9 mouse cellular contexts compared by ENCODE assay signal in genomic region chr6:117646628-117647027, GRCm38 (mm10).
DNase-seq lines count a peak whose midpoint lies in the region; TF ChIP-seq lines count a peak whose summit lies in the region.
"Had no signal": no experiment of that assay in that cellular context is flagged by ENCODE, and none has a peak within 500 bp of the region (broad histone marks: within the 10 kb centered on the region; RNA-seq: fewer than 3 reads in every experiment).

No protein-coding gene starts in this region.

- peak; percentile 72 for TF ChIP-seq CTCF in layer of hippocampus, adult 2 months (conservative IDR thresholded peaks at IDR 0.05)

- no peak overlapping the region for H3K27ac ChIP-seq in layer of hippocampus, adult 2 months
- H3K27ac ChIP-seq: heart, embryonic 15.5 days had no signal

- DNase-seq in gastrocnemius, adult 18-20 months (ENCODE audit: low spot score) = peak; percentile 35
- no peak for DNase-seq in gastrocnemius, postnatal 4 days (ENCODE audit: low spot score in 2 of 2)
- peak; percentile 6 for DNase-seq in right cerebral cortex, adult 18-20 months
- DNase-seq in right cerebral cortex, postnatal 10 days (ENCODE audit: low spot score in 2 of 2) = no peak
- peak; percentile 10 to 21 for DNase-seq in layer of hippocampus, adult 2 months (ENCODE audit: low spot score in 2 of 2)
- DNase-seq in skeletal muscle tissue, adult 2 months (ENCODE audit: low read depth, low spot score) = peak; percentile 44
- no peak for DNase-seq in neural tube, embryonic 10.5 days (ENCODE audit: extremely low spot score, low spot score)
- DNase-seq in cerebellum, adult 11 months = no peak

- H3K4me3 ChIP-seq in layer of hippocampus, adult 2 months = no peak overlapping the region
- H3K4me3 ChIP-seq: heart, embryonic 15.5 days had no signal

Comparison
In these comparisons a context has a peak if more than half of its experiments do, and no peak if none do; other contexts are left out.
1. DNase-seq: peak in gastrocnemius, adult 18-20 months (single experiment), right cerebral cortex, adult 18-20 months (single experiment), layer of hippocampus, adult 2 months (2 of 2) and skeletal muscle tissue, adult 2 months (single experiment); none in gastrocnemius, postnatal 4 days (0 of 2), right cerebral cortex, postnatal 10 days (0 of 2), neural tube, embryonic 10.5 days (single experiment) and cerebellum, adult 11 months (single experiment).